Mouse (Mus musculus) CH12.LX (cell line): ENCODE data around the gene Gm21992. TPM values are rescaled to one million over a fixed set of nuclear protein-coding genes. Genes with fewer than 3 reads are reported as not detected.

ENCODE experiments used
- DNase-seq: peaks from one replicate; pipeline ENCODE4 v3.0.0-alpha.2; 2013; ENCODE audit errors: extremely low read depth
- H3K27ac ChIP-seq: 2 replicates; pipeline ENCODE4 v1.5.1; 2012; ENCODE audit warnings: low read depth, mild to moderate bottlenecking, control low read depth, moderate library complexity; ENCODE audit not compliant: insufficient read depth
- H3K27me3 ChIP-seq: replicated peaks from 2 replicates; pipeline ENCODE3; 2012; ENCODE audit warnings: inconsistent platforms
- H3K36me3 ChIP-seq, 2 experiments: replicated peaks in 1 of 2; 2 replicates each; pipeline versions ENCODE3 to v1.6.1; 2012; ENCODE audit warnings: inconsistent platforms in 1 of 2, low read length in 1 of 2, mild to moderate bottlenecking in 1 of 2, mixed read lengths in 1 of 2, moderate library complexity in 1 of 2; ENCODE audit not compliant: control insufficient read depth in 1 of 2, insufficient read depth in 1 of 2
- H3K4me1 ChIP-seq, 2 experiments: 2 replicates each; pipeline ENCODE4 v1.6.1; 2012; ENCODE audit warnings: inconsistent platforms in 1 of 2, moderate library complexity in 1 of 2; ENCODE audit not compliant: insufficient read depth in 2 of 2, control insufficient read depth in 1 of 2
- H3K4me2 ChIP-seq: 2 replicates; pipeline ENCODE4 v1.6.1; 2012; ENCODE audit warnings: low read depth, mild to moderate bottlenecking, control low read depth; ENCODE audit not compliant: poor library complexity, insufficient read depth, severe bottlenecking
- H3K4me3 ChIP-seq, 3 experiments: fragments of 150-350 bp in 1 of 3; sonication (generic) in 1 of 3; replicated peaks in 1 of 3; 2 replicates each; pipeline versions ENCODE3 to v1.5.1; 2011 to 2012; ENCODE audit warnings: low read depth in 2 of 3, low read length in 2 of 3, mild to moderate bottlenecking in 2 of 3, moderate library complexity in 2 of 3, control low read depth in 1 of 3, improper control_type of control experiment in 1 of 3, inconsistent platforms in 1 of 3, mixed read lengths in 1 of 3; ENCODE audit not compliant: poor library complexity in 1 of 3
- H3K79me2 ChIP-seq: replicated peaks from 2 replicates; pipeline ENCODE4 v1.6.1; 2012; ENCODE audit warnings: mild to moderate bottlenecking, moderate library complexity; ENCODE audit not compliant: control insufficient read depth, poor library complexity, insufficient read depth, severe bottlenecking; ENCODE audit errors: extremely low read depth
- H3K9ac ChIP-seq: 2 replicates; pipeline ENCODE4 v1.6.1; 2012; ENCODE audit warnings: low read depth, mild to moderate bottlenecking, control low read depth, moderate library complexity; ENCODE audit not compliant: insufficient read depth
- H3K9me3 ChIP-seq: replicated peaks from 2 replicates; pipeline ENCODE3; 2012; ENCODE audit warnings: low read length, inconsistent platforms, mixed read lengths
- BHLHE40 ChIP-seq: IDR thresholded peaks from 2 replicates; pipeline ENCODE4 v1.6.1; 2011; ENCODE audit warnings: mild to moderate bottlenecking, low read depth, low read length, improper control_type of control experiment
- CHD1 ChIP-seq: IDR thresholded peaks from 2 replicates; pipeline ENCODE4 v1.6.1; 2012; ENCODE audit warnings: low read depth, low read length, improper control_type of control experiment, inconsistent platforms
- CTCF ChIP-seq, 2 experiments: IDR thresholded peaks in 1 of 2; conservative IDR thresholded peaks in 1 of 2; 2 replicates each; pipeline ENCODE4 v1.5.1; 2011 to 2012; ENCODE audit warnings: low read depth in 2 of 2, low read length in 2 of 2, improper control_type of control experiment in 1 of 2, inconsistent platforms in 1 of 2, mild to moderate bottlenecking in 1 of 2, moderate library complexity in 1 of 2
- E2F4 ChIP-seq: IDR thresholded peaks from 2 replicates; pipeline ENCODE4 v1.6.1; 2011; ENCODE audit warnings: low read depth, low read length, improper control_type of control experiment; ENCODE audit not compliant: insufficient replicate concordance
- ELF1 ChIP-seq: IDR thresholded peaks from 2 replicates; pipeline ENCODE4 v1.6.1; 2014; ENCODE audit warnings: low read depth, mild to moderate bottlenecking, inconsistent platforms, low read length, improper control_type of control experiment
- EP300 ChIP-seq: IDR thresholded peaks from 2 replicates; pipeline ENCODE4 v1.6.1; 2011; ENCODE audit warnings: low read length, improper control_type of control experiment
- ETS1 ChIP-seq: conservative IDR thresholded peaks from 2 replicates; pipeline ENCODE4 v1.6.1; 2012; ENCODE audit warnings: low read depth, mild to moderate bottlenecking, inconsistent platforms, low read length, improper control_type of control experiment, moderate library complexity
- HCFC1 ChIP-seq: IDR thresholded peaks from 2 replicates; pipeline ENCODE4 v1.6.1; 2012; ENCODE audit warnings: low read depth, mild to moderate bottlenecking, inconsistent platforms, low read length, improper control_type of control experiment
- JUN ChIP-seq: IDR thresholded peaks from 2 replicates; pipeline ENCODE4 v1.6.1; 2011; ENCODE audit warnings: low read depth, mild to moderate bottlenecking, low read length, improper control_type of control experiment, moderate library complexity; ENCODE audit not compliant: insufficient read depth
- JUND ChIP-seq: conservative IDR thresholded peaks from 2 replicates; pipeline ENCODE4 v1.6.1; 2011; ENCODE audit warnings: low read depth, low read length, improper control_type of control experiment
- KAT2A ChIP-seq: IDR thresholded peaks from 2 replicates; pipeline ENCODE4 v1.6.1; 2012; ENCODE audit warnings: low read length, improper control_type of control experiment, inconsistent platforms; ENCODE audit not compliant: insufficient replicate concordance
- MAFK ChIP-seq: IDR thresholded peaks from 2 replicates; pipeline ENCODE4 v1.6.1; 2011; ENCODE audit warnings: low read length, improper control_type of control experiment; ENCODE audit not compliant: insufficient replicate concordance
- MAX ChIP-seq: IDR thresholded peaks from 2 replicates; pipeline ENCODE4 v1.6.1; 2011; ENCODE audit warnings: low read length, improper control_type of control experiment
- MAZ ChIP-seq: IDR thresholded peaks from 2 replicates; pipeline ENCODE4 v1.6.1; 2012; ENCODE audit warnings: low read depth, mild to moderate bottlenecking, inconsistent platforms, low read length, improper control_type of control experiment, moderate library complexity
- MEF2A ChIP-seq: IDR thresholded peaks from 2 replicates; pipeline ENCODE4 v1.6.1; 2014; ENCODE audit warnings: low read depth, mild to moderate bottlenecking, inconsistent platforms, low read length, improper control_type of control experiment, borderline replicate concordance
- NELFE ChIP-seq: IDR thresholded peaks from 2 replicates; pipeline ENCODE4 v1.6.1; 2011; ENCODE audit warnings: low read depth, low read length, improper control_type of control experiment
- NRF1 ChIP-seq: IDR thresholded peaks from 2 replicates; pipeline ENCODE4 v1.6.1; 2014; ENCODE audit warnings: low read depth, mild to moderate bottlenecking, inconsistent platforms, low read length, improper control_type of control experiment, moderate library complexity
- PAX5 ChIP-seq: IDR thresholded peaks from 2 replicates; pipeline ENCODE4 v1.6.1; 2012; ENCODE audit warnings: low read length, inconsistent platforms, mixed read lengths
- POLR2A ChIP-seq: IDR thresholded peaks from 2 replicates; pipeline ENCODE4 v1.6.1; 2011; ENCODE audit warnings: low read depth, mild to moderate bottlenecking, improper control_type of control experiment, low read length
- RAD21 ChIP-seq: IDR thresholded peaks from 2 replicates; pipeline ENCODE4 v1.6.1; 2011; ENCODE audit warnings: low read depth, mild to moderate bottlenecking, low read length, improper control_type of control experiment, moderate library complexity
- RCOR1 ChIP-seq: conservative IDR thresholded peaks from 2 replicates; pipeline ENCODE4 v1.6.1; 2012; ENCODE audit warnings: low read depth, mild to moderate bottlenecking, inconsistent platforms, low read length, improper control_type of control experiment
- SMC3 ChIP-seq: IDR thresholded peaks from 2 replicates; pipeline ENCODE4 v1.6.1; 2011; ENCODE audit warnings: low read depth, low read length, improper control_type of control experiment
- TBP ChIP-seq: conservative IDR thresholded peaks from 2 replicates; pipeline ENCODE4 v1.6.1; 2011; ENCODE audit warnings: low read depth, low read length, improper control_type of control experiment
- TCF12 ChIP-seq: IDR thresholded peaks from 2 replicates; pipeline ENCODE4 v1.6.1; 2014; ENCODE audit warnings: low read depth, mild to moderate bottlenecking, inconsistent platforms, low read length, improper control_type of control experiment
- UBTF ChIP-seq: IDR thresholded peaks from 2 replicates; pipeline ENCODE4 v1.6.1; 2012; ENCODE audit warnings: low read depth, mild to moderate bottlenecking, inconsistent platforms, low read length, improper control_type of control experiment, moderate library complexity
- ZC3H11A ChIP-seq: IDR thresholded peaks from 2 replicates; pipeline ENCODE4 v1.6.1; 2012; ENCODE audit warnings: low read depth, mild to moderate bottlenecking, inconsistent platforms, low read length, improper control_type of control experiment
- ZMIZ1 ChIP-seq: IDR thresholded peaks from 2 replicates; pipeline ENCODE4 v1.6.1; 2012; ENCODE audit warnings: low read depth, mild to moderate bottlenecking, inconsistent platforms, low read length, improper control_type of control experiment
- dilution Hi-C: fragments of 300-500 bp; cut with MboI; formaldehyde crosslinking; loops from 2 replicates; pipeline ENCODE4 v1.14.3; 2020; ENCODE audit warnings: low sequenced_read_pairs; ENCODE audit not compliant: extremely low pct_unique_long_range_greater_than_20kb, extremely low pct_ligation_motif_present
- in situ Hi-C: fragments of 300-500 bp; cut with MboI; formaldehyde crosslinking; loops from 3 replicates; pipeline ENCODE4 v1.14.3; 2019; ENCODE audit warnings: low sequenced_read_pairs, low pct_ligation_motif_present, low pct_unique_long_range_greater_than_20kb, mixed read lengths
- polyA plus RNA-seq: library from polyadenylated mRNA; unstranded; fragments of >175 nt; gene quantifications from 2 replicates; pipeline ENCODE4 v1.2.1, GENCODE M21; 2012; ENCODE audit warnings: low read depth; ENCODE audit not compliant: insufficient read length
- total RNA-seq, 2 experiments: library from RNA; depleted of rRNA; stranded (reverse); fragments of 300-350 nt in 1 of 2; fragments of >200 nt in 1 of 2; gene quantifications; 2 replicates each; pipeline ENCODE4 v1.2.3; 2012 to 2014

Gene Gm21992
- total and polyA plus RNA-seq, 3 experiments = 3.9 to 44.3 (median 17.0) TPM

- Histone ChIP-seq H3K9me3 (no peaks in the 10 kb centered on the region), H3K27ac (no peak overlapping the region), H3K4me3 (no peak overlapping the region), H3K4me1 (no peaks in the 10 kb centered on the region), H3K36me3 (no peaks in the 10 kb centered on the region), H3K79me2 (no peaks in the 10 kb centered on the region), H3K4me2 (no peak overlapping the region), H3K27me3 (peaks cover 57% of the 10 kb centered on the region), H3K9ac (no peak overlapping the region)
- in situ Hi-C loops = loop anchor here (25.0 kb wide), 2 partner anchors 218 to 368 kb away; partner anchors contain the start of genes 2010003K11Rik, Rce1 and Syt12
- TF ChIP-seq ZMIZ1 (no peak), BHLHE40 (no peak), SMC3 (no peak), MEF2A (no peak), JUN (no peak), E2F4 (no peak), POLR2A (no peak), NELFE (no peak), MAX (no peak), ELF1 (no peak), RAD21 (no peak), NRF1 (no peak), CTCF (conservative IDR thresholded peaks at IDR 0.05 in 1 of 2, IDR thresholded peaks at IDR 0.05 in 1 of 2; ENCODE audit: low read depth in 2 of 2, low read length in 2 of 2) (no peak), RCOR1 (no peak)
- dilution Hi-C loops = no loop called here
- no peak for DNase-seq
These were observed 44.0 kb upstream of the Gm21992 start for GRCm38 (mm10) chr19:4855470-4855820.

GRCm38 (mm10) chr19:4854552-4855469 is 43.4 kb upstream of the Gm21992 start, which contains the start of gene Ctsf:
Gene Ctsf, plus strand, starts transcription at chr19:4855130.
- in situ Hi-C loops = loop anchor here (25.0 kb wide), 2 partner anchors 218 to 368 kb away; partner anchors contain the start of genes 2010003K11Rik, Rce1 and Syt12
- H3K4me1 ChIP-seq = no peaks in the 10 kb centered on the region
- no peak within 1 kb of the TSS for H3K27ac ChIP-seq
- H3K79me2 ChIP-seq = no peaks in the 10 kb centered on the region
- no peak within 1 kb of the TSS for H3K4me2 ChIP-seq
- TF ChIP-seq EP300 (no peak), RCOR1 (no peak), PAX5 (no peak), JUND (no peak), KAT2A (no peak), UBTF (no peak), TBP (no peak), CHD1 (no peak), TCF12 (no peak), RAD21 (no peak), ZC3H11A (no peak), HCFC1 (no peak), MAZ (no peak), MAFK (no peak), MAX (no peak), MEF2A (no peak), SMC3 (no peak), POLR2A (no peak), JUN (no peak), ETS1 (no peak)
- H3K4me3 ChIP-seq = no peak within 1 kb of the TSS
- no peak for DNase-seq
- no peaks in the 10 kb centered on the region for H3K9me3 ChIP-seq
- peaks cover 55% of the 10 kb centered on the region for H3K27me3 ChIP-seq
- H3K36me3 ChIP-seq = no peaks in the 10 kb centered on the region
- dilution Hi-C loops = no loop called here
- no peak within 1 kb of the TSS for H3K9ac ChIP-seq
